Mouse (Mus musculus) CH12.LX (cell line): ENCODE results near the gene Mxra8. TPM values are rescaled to one million over a fixed set of nuclear protein-coding genes. Genes with fewer than 3 reads are reported as not detected.

ENCODE experiments used
- DNase-seq: peaks from one replicate; pipeline ENCODE4 v3.0.0-alpha.2; 2013; ENCODE audit errors: extremely low read depth
- H3K27ac ChIP-seq: 2 replicates; pipeline ENCODE4 v1.5.1; 2012; ENCODE audit warnings: low read depth, mild to moderate bottlenecking, control low read depth, moderate library complexity; ENCODE audit not compliant: insufficient read depth
- H3K27me3 ChIP-seq: replicated peaks from 2 replicates; pipeline ENCODE3; 2012; ENCODE audit warnings: inconsistent platforms
- H3K36me3 ChIP-seq, 2 experiments: replicated peaks in 1 of 2; 2 replicates each; pipeline versions ENCODE3 to v1.6.1; 2012; ENCODE audit warnings: inconsistent platforms in 1 of 2, low read length in 1 of 2, mild to moderate bottlenecking in 1 of 2, mixed read lengths in 1 of 2, moderate library complexity in 1 of 2; ENCODE audit not compliant: control insufficient read depth in 1 of 2, insufficient read depth in 1 of 2
- H3K4me1 ChIP-seq, 2 experiments: 2 replicates each; pipeline ENCODE4 v1.6.1; 2012; ENCODE audit warnings: inconsistent platforms in 1 of 2, moderate library complexity in 1 of 2; ENCODE audit not compliant: insufficient read depth in 2 of 2, control insufficient read depth in 1 of 2
- H3K4me2 ChIP-seq: 2 replicates; pipeline ENCODE4 v1.6.1; 2012; ENCODE audit warnings: low read depth, mild to moderate bottlenecking, control low read depth; ENCODE audit not compliant: poor library complexity, insufficient read depth, severe bottlenecking
- H3K4me3 ChIP-seq, 3 experiments: fragments of 150-350 bp in 1 of 3; sonication (generic) in 1 of 3; replicated peaks in 1 of 3; 2 replicates each; pipeline versions ENCODE3 to v1.5.1; 2011 to 2012; ENCODE audit warnings: low read depth in 2 of 3, low read length in 2 of 3, mild to moderate bottlenecking in 2 of 3, moderate library complexity in 2 of 3, control low read depth in 1 of 3, improper control_type of control experiment in 1 of 3, inconsistent platforms in 1 of 3, mixed read lengths in 1 of 3; ENCODE audit not compliant: poor library complexity in 1 of 3
- H3K79me2 ChIP-seq: replicated peaks from 2 replicates; pipeline ENCODE4 v1.6.1; 2012; ENCODE audit warnings: mild to moderate bottlenecking, moderate library complexity; ENCODE audit not compliant: control insufficient read depth, poor library complexity, insufficient read depth, severe bottlenecking; ENCODE audit errors: extremely low read depth
- H3K9ac ChIP-seq: 2 replicates; pipeline ENCODE4 v1.6.1; 2012; ENCODE audit warnings: low read depth, mild to moderate bottlenecking, control low read depth, moderate library complexity; ENCODE audit not compliant: insufficient read depth
- H3K9me3 ChIP-seq: replicated peaks from 2 replicates; pipeline ENCODE3; 2012; ENCODE audit warnings: low read length, inconsistent platforms, mixed read lengths
- BHLHE40 ChIP-seq: IDR thresholded peaks from 2 replicates; pipeline ENCODE4 v1.6.1; 2011; ENCODE audit warnings: mild to moderate bottlenecking, low read depth, low read length, improper control_type of control experiment
- CHD1 ChIP-seq: IDR thresholded peaks from 2 replicates; pipeline ENCODE4 v1.6.1; 2012; ENCODE audit warnings: low read depth, low read length, improper control_type of control experiment, inconsistent platforms
- CHD2 ChIP-seq: IDR thresholded peaks from 2 replicates; pipeline ENCODE4 v1.6.1; 2011; ENCODE audit warnings: low read length, improper control_type of control experiment
- CTCF ChIP-seq, 2 experiments: IDR thresholded peaks in 1 of 2; conservative IDR thresholded peaks in 1 of 2; 2 replicates each; pipeline ENCODE4 v1.5.1; 2011 to 2012; ENCODE audit warnings: low read depth in 2 of 2, low read length in 2 of 2, improper control_type of control experiment in 1 of 2, inconsistent platforms in 1 of 2, mild to moderate bottlenecking in 1 of 2, moderate library complexity in 1 of 2
- E2F4 ChIP-seq: IDR thresholded peaks from 2 replicates; pipeline ENCODE4 v1.6.1; 2011; ENCODE audit warnings: low read depth, low read length, improper control_type of control experiment; ENCODE audit not compliant: insufficient replicate concordance
- ELF1 ChIP-seq: IDR thresholded peaks from 2 replicates; pipeline ENCODE4 v1.6.1; 2014; ENCODE audit warnings: low read depth, mild to moderate bottlenecking, inconsistent platforms, low read length, improper control_type of control experiment
- EP300 ChIP-seq: IDR thresholded peaks from 2 replicates; pipeline ENCODE4 v1.6.1; 2011; ENCODE audit warnings: low read length, improper control_type of control experiment
- ETS1 ChIP-seq: conservative IDR thresholded peaks from 2 replicates; pipeline ENCODE4 v1.6.1; 2012; ENCODE audit warnings: low read depth, mild to moderate bottlenecking, inconsistent platforms, low read length, improper control_type of control experiment, moderate library complexity
- GABPA ChIP-seq: IDR thresholded peaks from 2 replicates; pipeline ENCODE4 v1.6.1; 2012; ENCODE audit warnings: low read depth, low read length, improper control_type of control experiment, inconsistent platforms; ENCODE audit not compliant: insufficient replicate concordance
- HCFC1 ChIP-seq: IDR thresholded peaks from 2 replicates; pipeline ENCODE4 v1.6.1; 2012; ENCODE audit warnings: low read depth, mild to moderate bottlenecking, inconsistent platforms, low read length, improper control_type of control experiment
- IRF4 ChIP-seq: IDR thresholded peaks from 2 replicates; pipeline ENCODE4 v1.6.1; 2014; ENCODE audit warnings: low read depth, mild to moderate bottlenecking, inconsistent platforms, low read length, improper control_type of control experiment
- JUN ChIP-seq: IDR thresholded peaks from 2 replicates; pipeline ENCODE4 v1.6.1; 2011; ENCODE audit warnings: low read depth, mild to moderate bottlenecking, low read length, improper control_type of control experiment, moderate library complexity; ENCODE audit not compliant: insufficient read depth
- JUND ChIP-seq: conservative IDR thresholded peaks from 2 replicates; pipeline ENCODE4 v1.6.1; 2011; ENCODE audit warnings: low read depth, low read length, improper control_type of control experiment
- KAT2A ChIP-seq: IDR thresholded peaks from 2 replicates; pipeline ENCODE4 v1.6.1; 2012; ENCODE audit warnings: low read length, improper control_type of control experiment, inconsistent platforms; ENCODE audit not compliant: insufficient replicate concordance
- MAFK ChIP-seq: IDR thresholded peaks from 2 replicates; pipeline ENCODE4 v1.6.1; 2011; ENCODE audit warnings: low read length, improper control_type of control experiment; ENCODE audit not compliant: insufficient replicate concordance
- MAX ChIP-seq: IDR thresholded peaks from 2 replicates; pipeline ENCODE4 v1.6.1; 2011; ENCODE audit warnings: low read length, improper control_type of control experiment
- MAZ ChIP-seq: IDR thresholded peaks from 2 replicates; pipeline ENCODE4 v1.6.1; 2012; ENCODE audit warnings: low read depth, mild to moderate bottlenecking, inconsistent platforms, low read length, improper control_type of control experiment, moderate library complexity
- MEF2A ChIP-seq: IDR thresholded peaks from 2 replicates; pipeline ENCODE4 v1.6.1; 2014; ENCODE audit warnings: low read depth, mild to moderate bottlenecking, inconsistent platforms, low read length, improper control_type of control experiment, borderline replicate concordance
- MXI1 ChIP-seq: IDR thresholded peaks from 2 replicates; pipeline ENCODE4 v1.6.1; 2011; ENCODE audit warnings: mild to moderate bottlenecking, low read depth, low read length, improper control_type of control experiment
- MYC ChIP-seq: IDR thresholded peaks from 2 replicates; pipeline ENCODE4 v1.6.1; 2011; ENCODE audit warnings: low read depth, mild to moderate bottlenecking, improper control_type of control experiment, low read length
- NELFE ChIP-seq: IDR thresholded peaks from 2 replicates; pipeline ENCODE4 v1.6.1; 2011; ENCODE audit warnings: low read depth, low read length, improper control_type of control experiment
- NRF1 ChIP-seq: IDR thresholded peaks from 2 replicates; pipeline ENCODE4 v1.6.1; 2014; ENCODE audit warnings: low read depth, mild to moderate bottlenecking, inconsistent platforms, low read length, improper control_type of control experiment, moderate library complexity
- PAX5 ChIP-seq: IDR thresholded peaks from 2 replicates; pipeline ENCODE4 v1.6.1; 2012; ENCODE audit warnings: low read length, inconsistent platforms, mixed read lengths
- POLR2A ChIP-seq: IDR thresholded peaks from 2 replicates; pipeline ENCODE4 v1.6.1; 2011; ENCODE audit warnings: low read depth, mild to moderate bottlenecking, improper control_type of control experiment, low read length
- POLR2AphosphoS2 ChIP-seq: IDR thresholded peaks from 2 replicates; pipeline ENCODE4 v1.6.1; 2011; ENCODE audit warnings: low read depth, low read length, improper control_type of control experiment
- RAD21 ChIP-seq: IDR thresholded peaks from 2 replicates; pipeline ENCODE4 v1.6.1; 2011; ENCODE audit warnings: low read depth, mild to moderate bottlenecking, low read length, improper control_type of control experiment, moderate library complexity
- RCOR1 ChIP-seq: conservative IDR thresholded peaks from 2 replicates; pipeline ENCODE4 v1.6.1; 2012; ENCODE audit warnings: low read depth, mild to moderate bottlenecking, inconsistent platforms, low read length, improper control_type of control experiment
- SIN3A ChIP-seq: IDR thresholded peaks from 2 replicates; pipeline ENCODE4 v1.6.1; 2012; ENCODE audit warnings: low read length, improper control_type of control experiment, inconsistent platforms
- SMC3 ChIP-seq: IDR thresholded peaks from 2 replicates; pipeline ENCODE4 v1.6.1; 2011; ENCODE audit warnings: low read depth, low read length, improper control_type of control experiment
- TBP ChIP-seq: conservative IDR thresholded peaks from 2 replicates; pipeline ENCODE4 v1.6.1; 2011; ENCODE audit warnings: low read depth, low read length, improper control_type of control experiment
- TCF12 ChIP-seq: IDR thresholded peaks from 2 replicates; pipeline ENCODE4 v1.6.1; 2014; ENCODE audit warnings: low read depth, mild to moderate bottlenecking, inconsistent platforms, low read length, improper control_type of control experiment
- UBTF ChIP-seq: IDR thresholded peaks from 2 replicates; pipeline ENCODE4 v1.6.1; 2012; ENCODE audit warnings: low read depth, mild to moderate bottlenecking, inconsistent platforms, low read length, improper control_type of control experiment, moderate library complexity
- USF1 ChIP-seq: IDR thresholded peaks from 2 replicates; pipeline ENCODE4 v1.6.1; 2014; ENCODE audit warnings: low read depth, mild to moderate bottlenecking, inconsistent platforms, low read length, improper control_type of control experiment
- USF2 ChIP-seq: conservative IDR thresholded peaks from 2 replicates; pipeline ENCODE4 v1.6.1; 2011; ENCODE audit warnings: low read depth, low read length, improper control_type of control experiment
- ZC3H11A ChIP-seq: IDR thresholded peaks from 2 replicates; pipeline ENCODE4 v1.6.1; 2012; ENCODE audit warnings: low read depth, mild to moderate bottlenecking, inconsistent platforms, low read length, improper control_type of control experiment
- ZKSCAN1 ChIP-seq: IDR thresholded peaks from 2 replicates; pipeline ENCODE4 v1.6.1; 2012; ENCODE audit warnings: low read depth, inconsistent platforms, low read length, improper control_type of control experiment, borderline replicate concordance
- ZMIZ1 ChIP-seq: IDR thresholded peaks from 2 replicates; pipeline ENCODE4 v1.6.1; 2012; ENCODE audit warnings: low read depth, mild to moderate bottlenecking, inconsistent platforms, low read length, improper control_type of control experiment
- ZNF384 ChIP-seq: IDR thresholded peaks from 2 replicates; pipeline ENCODE4 v1.6.1; 2012; ENCODE audit warnings: low read depth, low read length, improper control_type of control experiment, inconsistent platforms
- dilution Hi-C: fragments of 300-500 bp; cut with MboI; formaldehyde crosslinking; loops from 2 replicates; pipeline ENCODE4 v1.14.3; 2020; ENCODE audit warnings: low sequenced_read_pairs; ENCODE audit not compliant: extremely low pct_unique_long_range_greater_than_20kb, extremely low pct_ligation_motif_present
- in situ Hi-C: fragments of 300-500 bp; cut with MboI; formaldehyde crosslinking; loops from 3 replicates; pipeline ENCODE4 v1.14.3; 2019; ENCODE audit warnings: low sequenced_read_pairs, low pct_ligation_motif_present, low pct_unique_long_range_greater_than_20kb, mixed read lengths
- polyA plus RNA-seq: library from polyadenylated mRNA; unstranded; fragments of >175 nt; gene quantifications from 2 replicates; pipeline ENCODE4 v1.2.1, GENCODE M21; 2012; ENCODE audit warnings: low read depth; ENCODE audit not compliant: insufficient read length
- total RNA-seq, 2 experiments: library from RNA; depleted of rRNA; stranded (reverse); fragments of 300-350 nt in 1 of 2; fragments of >200 nt in 1 of 2; gene quantifications; 2 replicates each; pipeline ENCODE4 v1.2.3; 2012 to 2014

Gene Mxra8
- total and polyA plus RNA-seq, 3 experiments = 8.8 to 24.0 (median 12.4) TPM

DNA sequence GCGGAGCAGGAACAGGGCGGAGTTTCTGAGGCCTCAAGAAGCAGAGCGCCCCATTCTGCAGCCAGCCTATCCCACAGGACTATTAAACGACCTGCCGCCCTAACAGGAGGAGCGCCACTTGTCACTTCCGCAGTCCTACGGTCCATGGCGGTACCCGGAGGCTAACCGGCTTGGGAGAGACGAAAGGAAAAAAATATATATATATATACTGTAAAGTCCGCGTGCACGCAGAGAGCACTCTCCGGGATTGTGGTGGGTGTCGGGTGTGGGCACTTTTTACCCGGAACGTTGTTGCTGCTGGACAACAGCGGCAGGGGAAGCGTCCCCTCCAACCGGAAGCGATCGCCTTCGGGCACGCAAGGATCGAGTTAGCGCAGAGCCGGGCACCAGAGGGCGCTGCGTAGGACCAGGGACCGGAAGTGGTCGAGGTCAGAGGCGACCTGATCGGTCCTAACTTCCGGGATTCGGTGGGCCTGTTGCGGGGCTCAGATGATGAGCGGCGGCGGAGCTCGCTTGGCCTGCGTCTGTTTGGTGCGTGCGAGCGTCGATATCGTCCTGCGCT, 8.2 kb upstream of the Mxra8 start, which contains the start of gene Aurkaip1:
Gene Aurkaip1 (plus strand): TSS at position 68 of the 562 bp plus-strand sequence.
- Histone ChIP-seq H3K4me1 (peaks cover 7 to 29% of the 10 kb centered on the region in 2 experiments), H3K36me3 (peaks cover 9 to 56% of the 10 kb centered on the region in 2 experiments), H3K79me2 (peaks cover 20% of the 10 kb centered on the region), H3K27ac (peak within 1 kb of the TSS; percentile 48), H3K9ac (peak within 1 kb of the TSS; percentile 83), H3K4me2 (peak within 1 kb of the TSS; percentile 52), H3K9me3 (no peaks in the 10 kb centered on the region), H3K27me3 (no peaks in the 10 kb centered on the region), H3K4me3 (peak within 1 kb of the TSS; percentile 80 to 90 (median 88))
- dilution Hi-C loops (no loop called here), in situ Hi-C loops (loop anchor here (10.0 kb wide), 1 partner anchor 114 kb away; the partner anchor contains the start of gene Ube2j2)
- TF ChIP-seq NELFE (peak; percentile 87; the same call in 1 of the 2 replicates), JUN (no peak), USF1 (no peak; the same call in 1 of the 2 replicates), MAFK (no peak), E2F4 (no peak), SIN3A (peak; percentile 98), ELF1 (peak; percentile 96), MAZ (peak; percentile 71), JUND (no peak), MXI1 (peak; percentile 88), PAX5 (no peak), MAX (peak; percentile 82), UBTF (no peak), ZKSCAN1 (no peak), CHD2 (peak; percentile 81), TBP (peak; percentile 55; the same call in 1 of the 2 replicates), GABPA (peak; percentile 57; the same call in 1 of the 2 replicates), ZMIZ1 (peak; percentile 88), CTCF (conservative IDR thresholded peaks at IDR 0.05 in 1 of 2, IDR thresholded peaks at IDR 0.05 in 1 of 2; ENCODE audit: low read depth in 2 of 2, low read length in 2 of 2) (peak in 1 of 2 experiments; percentile 94; a peak in 3 of 4 replicates), POLR2AphosphoS2 (peak; percentile 90), ETS1 (peak; percentile 23; the same call in 1 of the 2 replicates), ZC3H11A (no peak), MEF2A (peak; percentile 86), TCF12 (peak; percentile 95), USF2 (no peak), RAD21 (peak; percentile 2), CHD1 (no peak; the same call in 1 of the 2 replicates), ZNF384 (peak; percentile 51; the same call in 1 of the 2 replicates), EP300 (no peak; the same call in 1 of the 2 replicates), POLR2A (peak; percentile 90), BHLHE40 (peak; percentile 67; the same call in 1 of the 2 replicates), KAT2A (peak; percentile 89; the same call in 1 of the 2 replicates), NRF1 (peak; percentile 49), IRF4 (peak; percentile 89), HCFC1 (peak; percentile 95), SMC3 (peak; percentile 66), RCOR1 (peak; percentile 72; the same call in 1 of the 2 replicates), MYC (peak; percentile 70)
- peak; percentile 96 for DNase-seq
